Mouse (Mus musculus): ENCODE data around the gene Bri3. TPM values are rescaled to one million over a fixed set of nuclear protein-coding genes. Genes with fewer than 3 reads are reported as not detected.

Gene Bri3
- polyA plus RNA-seq, 1 experiment: 1.5 TPM

DNA sequence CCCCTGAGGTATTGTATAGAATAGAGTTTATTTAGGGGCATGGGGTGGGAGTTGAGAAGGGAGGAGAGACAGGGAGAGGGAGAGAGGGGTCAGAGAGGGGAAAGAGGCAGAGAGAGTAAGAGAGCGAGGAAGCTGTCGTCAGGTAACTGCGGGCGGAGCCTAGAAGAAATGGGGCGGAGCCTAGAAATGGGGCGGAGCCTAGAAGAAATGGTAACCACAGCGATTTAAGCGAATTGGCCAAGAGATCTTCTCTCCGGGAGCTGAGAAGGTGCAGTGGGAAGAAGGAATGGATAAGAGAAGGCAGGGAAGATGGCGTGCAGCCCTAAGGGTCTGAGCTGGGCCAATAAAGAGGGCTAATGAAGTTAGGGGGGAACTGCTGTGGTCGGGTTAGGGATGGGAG, 18.0 kb upstream of the Bri3 start:
- no peak for TF ChIP-seq GATA1 (IDR thresholded peaks at IDR 0.05; ENCODE audit: low read length)
- TF ChIP-seq TAL1 (IDR thresholded peaks at IDR 0.05; ENCODE audit: low read length): no peak
- H3K27me3 ChIP-seq (ENCODE audit: control insufficient read depth): no peaks in the 10 kb centered on the region
- H3K4me3 ChIP-seq (replicated peaks): no peak overlapping the region
- H3K4me1 ChIP-seq (ENCODE audit: control insufficient read depth): peaks cover 32% of the 10 kb centered on the region
- H3K9me3 ChIP-seq (ENCODE audit: control insufficient read depth, low read length): peaks cover 2% of the 10 kb centered on the region; the same call in 1 of the 2 replicates
- H3K36me3 ChIP-seq (ENCODE audit: control insufficient read depth): no peaks in the 10 kb centered on the region

DNA sequence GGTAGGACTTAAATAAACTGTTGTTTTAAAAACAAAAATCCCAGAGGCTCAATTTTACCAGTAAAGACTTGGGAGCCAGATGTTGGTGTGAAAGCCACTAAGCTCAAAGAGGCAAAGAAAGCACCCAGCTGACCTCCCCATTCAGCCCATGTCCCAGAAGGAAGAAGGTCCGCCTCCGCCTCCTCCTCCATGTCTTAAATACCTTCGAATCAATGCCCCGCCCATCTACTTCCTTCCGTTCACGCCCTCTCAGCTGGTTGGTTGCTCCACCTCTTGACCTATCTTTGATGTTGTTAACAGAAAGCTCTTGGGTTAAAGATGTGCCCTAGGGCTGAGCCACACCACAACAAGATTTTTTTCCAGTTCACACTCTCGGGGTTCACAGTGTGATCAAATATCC, 14.0 kb upstream of the Bri3 start:
- H3K27me3 ChIP-seq (ENCODE audit: control insufficient read depth): no peaks in the 10 kb centered on the region
- no peak overlapping the region for H3K4me3 ChIP-seq (replicated peaks)
- peaks cover 7% of the 10 kb centered on the region for H3K4me1 ChIP-seq (ENCODE audit: control insufficient read depth)
- H3K36me3 ChIP-seq (ENCODE audit: control insufficient read depth): no peaks in the 10 kb centered on the region
- TF ChIP-seq GATA1 (IDR thresholded peaks at IDR 0.05; ENCODE audit: low read length) (no peak), TAL1 (IDR thresholded peaks at IDR 0.05; ENCODE audit: low read length) (no peak)
- H3K9me3 ChIP-seq (ENCODE audit: control insufficient read depth, low read length): peaks cover 2% of the 10 kb centered on the region; the same call in 1 of the 2 replicates

DNA sequence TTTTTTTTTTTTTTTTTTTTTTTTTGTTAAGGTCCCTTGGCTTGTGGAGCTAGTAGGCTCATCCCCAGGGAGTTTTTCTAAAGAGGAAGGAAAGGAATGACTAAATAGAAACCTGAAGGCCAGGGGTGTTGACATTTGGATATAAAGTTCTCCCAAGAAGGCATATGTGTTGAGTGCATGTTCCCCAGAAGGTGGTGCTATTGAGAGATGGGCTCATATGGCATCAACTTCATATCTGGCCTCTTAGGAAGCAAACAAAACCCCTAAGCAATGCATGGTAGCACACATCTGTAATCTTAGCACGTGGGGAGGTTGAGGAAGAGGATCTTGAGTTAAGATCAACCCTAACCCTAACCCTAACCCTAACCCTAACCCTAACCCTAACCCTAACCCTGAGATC, 12.8 kb upstream of the Bri3 start:
- H3K4me1 ChIP-seq (ENCODE audit: control insufficient read depth): peaks cover 3% of the 10 kb centered on the region
- H3K4me3 ChIP-seq (replicated peaks): no peak overlapping the region
- H3K9me3 ChIP-seq (ENCODE audit: control insufficient read depth, low read length): peaks cover 2% of the 10 kb centered on the region; the same call in 1 of the 2 replicates
- H3K27me3 ChIP-seq (ENCODE audit: control insufficient read depth): no peaks in the 10 kb centered on the region
- no peaks in the 10 kb centered on the region for H3K36me3 ChIP-seq (ENCODE audit: control insufficient read depth)
- TF ChIP-seq GATA1 (IDR thresholded peaks at IDR 0.05; ENCODE audit: low read length): no peak
- TF ChIP-seq TAL1 (IDR thresholded peaks at IDR 0.05; ENCODE audit: low read length): no peak

DNA sequence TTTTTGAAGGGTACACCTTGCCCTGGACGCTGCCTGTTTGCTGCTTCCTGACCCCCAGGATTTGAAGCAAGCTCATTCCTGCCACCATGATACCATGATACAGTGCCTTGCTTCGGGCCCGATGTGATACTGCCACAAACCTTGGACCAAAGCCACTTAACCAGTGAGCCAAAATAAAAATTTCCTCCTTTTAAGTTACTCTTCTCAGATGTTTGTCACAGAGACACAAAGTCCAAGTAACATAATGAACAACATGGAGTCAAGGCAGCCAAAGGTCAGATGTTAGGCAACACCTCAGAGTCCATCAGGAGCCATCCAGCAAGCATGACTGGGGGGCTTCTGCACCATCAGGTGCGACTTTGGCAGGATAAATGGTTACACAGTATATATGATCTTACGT, 11.7 kb upstream of the Bri3 start:
- Histone ChIP-seq H3K9me3 (ENCODE audit: control insufficient read depth, low read length) (peaks cover 2% of the 10 kb centered on the region; the same call in 1 of the 2 replicates), H3K4me1 (ENCODE audit: control insufficient read depth) (no peaks in the 10 kb centered on the region), H3K4me3 (replicated peaks) (no peak overlapping the region), H3K36me3 (ENCODE audit: control insufficient read depth) (no peaks in the 10 kb centered on the region), H3K27me3 (ENCODE audit: control insufficient read depth) (no peaks in the 10 kb centered on the region)
- TF ChIP-seq TAL1 (IDR thresholded peaks at IDR 0.05; ENCODE audit: low read length) (no peak), GATA1 (IDR thresholded peaks at IDR 0.05; ENCODE audit: low read length) (no peak)

DNA sequence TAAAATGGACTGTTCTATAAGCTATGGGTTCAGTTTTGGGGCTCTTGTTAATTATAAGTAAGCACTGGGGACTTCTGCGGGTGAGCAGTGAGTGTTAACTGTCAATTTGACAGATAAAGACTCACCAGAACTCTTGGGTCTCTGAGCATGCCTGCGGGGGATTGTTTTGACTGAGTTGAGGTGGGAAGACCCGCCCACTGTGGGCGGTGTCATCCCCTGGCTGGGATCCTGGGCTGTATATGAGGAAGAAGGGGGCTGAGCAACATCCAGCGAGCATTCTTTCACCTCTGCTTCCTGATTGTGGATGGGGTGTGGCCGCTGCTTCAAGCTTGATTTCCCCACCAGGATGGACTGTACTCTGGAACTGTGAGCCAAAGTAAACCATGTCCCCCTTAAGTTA, 10.0 kb upstream of the Bri3 start:
- H3K36me3 ChIP-seq (ENCODE audit: control insufficient read depth): no peaks in the 10 kb centered on the region
- H3K4me1 ChIP-seq (ENCODE audit: control insufficient read depth): no peaks in the 10 kb centered on the region
- TF ChIP-seq GATA1 (IDR thresholded peaks at IDR 0.05; ENCODE audit: low read length): no peak
- no peak for TF ChIP-seq TAL1 (IDR thresholded peaks at IDR 0.05; ENCODE audit: low read length)
- no peaks in the 10 kb centered on the region for H3K27me3 ChIP-seq (ENCODE audit: control insufficient read depth)
- no peak overlapping the region for H3K4me3 ChIP-seq (replicated peaks)
- H3K9me3 ChIP-seq (ENCODE audit: control insufficient read depth, low read length): peaks cover 2% of the 10 kb centered on the region; the same call in 1 of the 2 replicates

DNA sequence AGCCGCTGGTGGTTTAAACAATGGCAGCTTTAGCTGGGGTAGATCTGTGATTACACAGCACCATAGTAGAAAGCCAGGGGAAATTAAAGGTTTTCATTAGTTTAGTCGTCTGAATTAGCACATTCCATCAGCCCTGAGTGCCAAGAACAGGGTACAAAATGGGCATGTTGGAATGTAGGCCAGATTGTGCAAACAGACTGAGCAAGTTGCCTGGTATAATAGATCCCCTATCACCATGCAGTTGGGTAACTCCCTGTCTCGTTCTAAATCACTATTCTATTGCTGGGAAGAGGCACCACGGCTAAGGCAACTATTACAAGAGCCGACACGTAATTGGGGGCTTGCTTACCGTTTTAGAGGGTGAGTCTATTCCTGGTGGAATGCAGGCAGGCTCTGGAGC, 9.5 kb upstream of the Bri3 start:
- Histone ChIP-seq H3K4me1 (ENCODE audit: control insufficient read depth) (no peaks in the 10 kb centered on the region), H3K9me3 (ENCODE audit: control insufficient read depth, low read length) (peaks cover 2% of the 10 kb centered on the region; the same call in 1 of the 2 replicates), H3K4me3 (replicated peaks) (no peak overlapping the region), H3K27me3 (ENCODE audit: control insufficient read depth) (no peaks in the 10 kb centered on the region), H3K36me3 (ENCODE audit: control insufficient read depth) (no peaks in the 10 kb centered on the region)
- no peak for TF ChIP-seq GATA1 (IDR thresholded peaks at IDR 0.05; ENCODE audit: low read length)
- no peak for TF ChIP-seq TAL1 (IDR thresholded peaks at IDR 0.05; ENCODE audit: low read length)

DNA sequence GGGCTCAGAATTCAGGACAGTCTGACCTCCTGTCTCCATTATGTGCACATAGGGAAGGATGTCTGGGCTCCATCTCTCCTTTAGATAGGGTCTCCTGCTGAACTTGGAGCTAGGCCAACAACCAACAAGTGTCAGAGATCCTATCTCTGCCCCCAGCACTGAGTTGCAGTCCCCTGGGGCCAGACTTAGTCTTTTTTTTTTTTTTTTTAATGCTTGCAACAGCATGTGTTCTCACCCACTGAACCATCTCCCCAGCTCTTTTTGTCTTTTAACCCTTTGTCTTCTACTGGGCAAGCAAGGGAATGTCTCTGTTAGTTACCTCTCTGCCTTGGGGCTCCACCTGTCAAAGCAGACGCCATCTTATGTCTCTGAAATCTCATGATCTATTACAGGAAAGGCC, 5.3 kb upstream of the Bri3 start:
- no peaks in the 10 kb centered on the region for H3K36me3 ChIP-seq (ENCODE audit: control insufficient read depth)
- TF ChIP-seq GATA1 (IDR thresholded peaks at IDR 0.05; ENCODE audit: low read length) (no peak), TAL1 (IDR thresholded peaks at IDR 0.05; ENCODE audit: low read length) (no peak)
- H3K4me1 ChIP-seq (ENCODE audit: control insufficient read depth): no peaks in the 10 kb centered on the region
- H3K9me3 ChIP-seq (ENCODE audit: control insufficient read depth, low read length): no peaks in the 10 kb centered on the region
- H3K27me3 ChIP-seq (ENCODE audit: control insufficient read depth): no peaks in the 10 kb centered on the region
- H3K4me3 ChIP-seq (replicated peaks): no peak overlapping the region

DNA sequence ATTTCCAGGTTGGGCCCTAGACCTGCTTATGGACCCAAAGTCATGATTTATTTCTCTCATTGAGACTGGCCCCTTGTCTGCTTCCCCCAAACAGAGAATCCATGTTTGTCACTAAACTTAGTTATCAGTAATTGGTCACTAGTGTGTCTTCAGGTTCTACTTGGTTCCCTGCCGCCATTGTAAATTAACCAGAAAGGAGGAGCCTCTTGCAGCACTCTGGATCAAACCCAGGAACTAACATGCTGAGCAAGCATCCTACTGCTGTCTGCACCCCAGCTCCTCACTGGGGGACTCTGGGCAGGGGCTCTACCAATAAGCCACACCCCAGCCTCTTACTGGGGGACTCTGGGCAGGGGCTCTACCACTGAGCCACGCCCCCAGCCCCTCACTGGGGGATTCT, 1.4 kb downstream of the Bri3 start:
- TF ChIP-seq TAL1 (IDR thresholded peaks at IDR 0.05; ENCODE audit: low read length) (no peak), GATA1 (IDR thresholded peaks at IDR 0.05; ENCODE audit: low read length) (no peak)
- Histone ChIP-seq H3K36me3 (ENCODE audit: control insufficient read depth) (no peaks in the 10 kb centered on the region), H3K27me3 (ENCODE audit: control insufficient read depth) (no peaks in the 10 kb centered on the region), H3K9me3 (ENCODE audit: control insufficient read depth, low read length) (peaks cover 8% of the 10 kb centered on the region), H3K4me1 (ENCODE audit: control insufficient read depth) (no peaks in the 10 kb centered on the region), H3K4me3 (replicated peaks) (no peak overlapping the region)

DNA sequence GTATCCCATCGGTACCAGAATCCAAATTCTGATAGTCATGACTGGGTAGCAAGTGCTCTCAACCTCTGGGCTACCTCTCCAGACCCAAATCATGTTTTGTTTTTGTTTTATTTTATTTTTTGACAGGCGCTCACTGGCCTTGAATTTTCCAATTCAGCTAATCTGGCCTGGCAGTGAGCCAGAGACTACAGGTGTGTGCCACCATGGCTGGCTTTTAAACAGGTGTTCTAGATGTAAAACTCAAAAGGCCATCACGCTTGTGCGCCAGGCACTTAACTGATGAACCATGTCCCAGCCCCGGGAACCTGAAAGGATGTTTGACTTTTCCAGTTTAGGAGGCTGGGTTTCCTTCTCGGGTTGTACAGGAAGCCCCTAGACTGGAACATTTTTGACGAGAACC, 2.4 kb downstream of the Bri3 start:
- TF ChIP-seq TAL1 (IDR thresholded peaks at IDR 0.05; ENCODE audit: low read length): no peak
- TF ChIP-seq GATA1 (IDR thresholded peaks at IDR 0.05; ENCODE audit: low read length): no peak
- Histone ChIP-seq H3K4me1 (ENCODE audit: control insufficient read depth) (no peaks in the 10 kb centered on the region), H3K27me3 (ENCODE audit: control insufficient read depth) (no peaks in the 10 kb centered on the region), H3K9me3 (ENCODE audit: control insufficient read depth, low read length) (peaks cover 8% of the 10 kb centered on the region), H3K36me3 (ENCODE audit: control insufficient read depth) (no peaks in the 10 kb centered on the region), H3K4me3 (replicated peaks) (no peak overlapping the region)

DNA sequence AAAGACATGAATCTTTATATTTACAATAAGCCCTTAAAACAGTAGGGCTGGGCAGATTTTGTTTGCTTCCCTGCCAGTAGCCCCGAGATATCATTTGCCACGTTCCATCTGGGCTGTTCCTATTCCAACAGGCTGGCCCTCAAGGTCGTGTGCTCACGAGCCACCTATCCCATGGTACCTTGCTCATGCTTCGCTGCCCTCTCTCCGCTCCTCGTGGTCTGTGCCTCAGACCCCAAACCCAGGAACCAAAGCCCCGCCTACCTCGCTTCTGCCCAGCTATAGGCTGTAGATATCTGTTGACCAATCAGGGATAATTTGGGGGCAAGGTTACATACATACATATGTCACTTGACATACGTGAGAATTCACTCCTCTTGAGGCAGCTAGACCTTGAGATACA, 3.1 kb downstream of the Bri3 start:
- H3K27me3 ChIP-seq (ENCODE audit: control insufficient read depth): no peaks in the 10 kb centered on the region
- no peak for TF ChIP-seq GATA1 (IDR thresholded peaks at IDR 0.05; ENCODE audit: low read length)
- no peaks in the 10 kb centered on the region for H3K36me3 ChIP-seq (ENCODE audit: control insufficient read depth)
- no peaks in the 10 kb centered on the region for H3K4me1 ChIP-seq (ENCODE audit: control insufficient read depth)
- no peak overlapping the region for H3K4me3 ChIP-seq (replicated peaks)
- H3K9me3 ChIP-seq (ENCODE audit: control insufficient read depth, low read length): peaks cover 8% of the 10 kb centered on the region

Measured in erythroblast, embryonic 14.5 days (primary cell).